Mouse (Mus musculus) layer of hippocampus, postnatal 25 days (tissue): ENCODE data around the gene Dydc2. TPM values are rescaled to one million over a fixed set of nuclear protein-coding genes. Genes with fewer than 3 reads are reported as not detected.

Experiments
- DNase-seq, 2 experiments: peaks; one replicate each; pipeline ENCODE4 v3.0.0; 2022; ENCODE audit warnings: mixed read lengths in 2 of 2, low spot score in 1 of 2; ENCODE audit errors: extremely low spot score in 1 of 2
- total RNA-seq, 2 experiments: library from RNA; stranded (reverse); gene quantifications; 2 replicates each; pipeline ENCODE4 v1.2.3; 2021

The Dydc2 gene
- total RNA-seq, 2 experiments from 2014 or later: 0.79 to 0.94 TPM

- DNase-seq: no peak
Observed at GRCm38 (mm10) chr14:41047402-41047801, 21.6 kb downstream of the Dydc2 start.

- peak; percentile 49 to 76 for DNase-seq
Observed at GRCm38 (mm10) chr14:41035146-41035798, 33.7 kb downstream of the Dydc2 start.

- peak; percentile 58 to 85 for DNase-seq
Observed at GRCm38 (mm10) chr14:41033135-41034110, 35.6 kb downstream of the Dydc2 start.

GRCm38 (mm10) chr14:41030989-41031513 is 38.0 kb downstream of the Dydc2 start:
- no peak for DNase-seq

GRCm38 (mm10) chr14:41029303-41029702 is 39.7 kb downstream of the Dydc2 start:
- no peak for DNase-seq

- no peak for DNase-seq
Observed at GRCm38 (mm10) chr14:41025594-41026284, 43.3 kb downstream of the Dydc2 start.

- no peak for DNase-seq
Observed at GRCm38 (mm10) chr14:41025087-41025486, 43.9 kb downstream of the Dydc2 start.

- no peak for DNase-seq
Observed at GRCm38 (mm10) chr14:41021246-41021645, 47.8 kb downstream of the Dydc2 start.

- DNase-seq: no peak
Observed at GRCm38 (mm10) chr14:41017460-41017859, 51.5 kb downstream of the Dydc2 start.

- DNase-seq: no peak
Observed at GRCm38 (mm10) chr14:41014701-41015240, 54.2 kb downstream of the Dydc2 start.

GRCm38 (mm10) chr14:41013630-41014613 is 55.1 kb downstream of the Dydc2 start, which contains the start of gene Fam213a:
Gene Fam213a (minus strand): TSS chr14:41013788.
- DNase-seq: peak; percentile 86 to 90

GRCm38 (mm10) chr14:41013143-41013542 is 55.9 kb downstream of the Dydc2 start:
- DNase-seq: no peak

GRCm38 (mm10) chr14:41011916-41012315 is 57.1 kb downstream of the Dydc2 start:
- no peak for DNase-seq

GRCm38 (mm10) chr14:41008138-41008537 is 60.9 kb downstream of the Dydc2 start:
- DNase-seq: no peak

GRCm38 (mm10) chr14:41007641-41008040 is 61.4 kb downstream of the Dydc2 start:
- DNase-seq: no peak

- no peak for DNase-seq
Observed at GRCm38 (mm10) chr14:41006899-41007298, 62.1 kb downstream of the Dydc2 start.

- no peak for DNase-seq
Observed at GRCm38 (mm10) chr14:41006263-41006662, 62.7 kb downstream of the Dydc2 start.

- no peak for DNase-seq
Observed at GRCm38 (mm10) chr14:41005716-41006115, 63.3 kb downstream of the Dydc2 start.
